Mouse (Mus musculus) MEL (cell line): ENCODE measurements around the gene Ccdc175. TPM values are rescaled to one million over a fixed set of nuclear protein-coding genes. Genes with fewer than 3 reads are reported as not detected.
A peak's percentile ranks its signal among the peaks of the same experiment; 100 is the strongest.

ENCODE experiments used
- DNase-seq: peaks from one replicate; pipeline ENCODE4 v3.0.0; 2011; ENCODE audit warnings: low read depth, low spot score
- H3K27ac ChIP-seq: 2 replicates; pipeline ENCODE4 v1.5.1; 2012; ENCODE audit warnings: low read depth, mild to moderate bottlenecking, control low read depth, low read length, moderate library complexity; ENCODE audit not compliant: control insufficient read depth
- H3K27me3 ChIP-seq, 2 experiments: fragments of 150-350 bp in 1 of 2; sonication (generic) in 1 of 2; 2 replicates each; pipeline ENCODE4 v1.6.1; 2012; ENCODE audit warnings: low read length in 2 of 2, mild to moderate bottlenecking in 2 of 2, improper control_type of control experiment in 1 of 2, moderate library complexity in 1 of 2; ENCODE audit not compliant: insufficient read depth in 2 of 2, control insufficient read depth in 1 of 2
- H3K36me3 ChIP-seq, 2 experiments: 2 replicates each; pipeline ENCODE4 v1.6.1; 2012 to 2014; ENCODE audit warnings: low read length in 2 of 2, improper control_type of control experiment in 1 of 2, inconsistent platforms in 1 of 2, mild to moderate bottlenecking in 1 of 2; ENCODE audit not compliant: insufficient read depth in 2 of 2, control insufficient read depth in 1 of 2
- H3K4me1 ChIP-seq, 2 experiments: fragments of 150-350 bp in 1 of 2; sonication (generic) in 1 of 2; 2 replicates each; pipeline ENCODE4 v1.6.1; 2012; ENCODE audit warnings: low read length in 2 of 2, improper control_type of control experiment in 1 of 2, mild to moderate bottlenecking in 1 of 2; ENCODE audit not compliant: insufficient read depth in 2 of 2, control insufficient read depth in 1 of 2
- H3K4me3 ChIP-seq, 2 experiments: fragments of 150-350 bp in 1 of 2; sonication (generic) in 1 of 2; 2 replicates each; pipeline ENCODE4 v1.5.1; 2012; ENCODE audit warnings: low read depth in 2 of 2, low read length in 2 of 2, mild to moderate bottlenecking in 2 of 2, moderate library complexity in 2 of 2, control low read depth in 1 of 2, improper control_type of control experiment in 1 of 2; ENCODE audit not compliant: control insufficient read depth in 1 of 2, insufficient read depth in 1 of 2
- H3K79me2 ChIP-seq: 2 replicates; pipeline ENCODE4 v1.6.1; 2012; ENCODE audit warnings: mild to moderate bottlenecking, low read length, moderate library complexity; ENCODE audit not compliant: control insufficient read depth, poor library complexity, insufficient read depth
- H3K9ac ChIP-seq: 2 replicates; pipeline ENCODE4 v1.6.1; 2012; ENCODE audit warnings: low read depth, mild to moderate bottlenecking, control low read depth, low read length, moderate library complexity; ENCODE audit not compliant: control insufficient read depth, poor library complexity, severe bottlenecking
- H3K9me3 ChIP-seq: fragments of 150-350 bp; sonication (generic); replicated peaks from 2 replicates; pipeline ENCODE4 v1.6.1; 2012; ENCODE audit warnings: mild to moderate bottlenecking, low read length, improper control_type of control experiment, moderate library complexity; ENCODE audit not compliant: insufficient read depth
- E2F4 ChIP-seq: IDR thresholded peaks from 2 replicates; pipeline ENCODE4 v1.6.1; 2011; ENCODE audit warnings: low read depth, low read length, improper control_type of control experiment, borderline replicate concordance
- EP300 ChIP-seq, 2 experiments: IDR thresholded peaks; 2 replicates each; pipeline ENCODE4 v1.6.1; 2011; ENCODE audit warnings: improper control_type of control experiment in 2 of 2, low read length in 2 of 2, low read depth in 1 of 2, mild to moderate bottlenecking in 1 of 2
- ETS1 ChIP-seq: IDR thresholded peaks from 2 replicates; pipeline ENCODE4 v1.6.1; 2012; ENCODE audit warnings: low read depth, mild to moderate bottlenecking, inconsistent platforms, low read length, improper control_type of control experiment, moderate library complexity
- HCFC1 ChIP-seq: IDR thresholded peaks from 2 replicates; pipeline ENCODE4 v1.6.1; 2012; ENCODE audit warnings: low read depth, mild to moderate bottlenecking, inconsistent platforms, low read length, improper control_type of control experiment, moderate library complexity
- JUND ChIP-seq: IDR thresholded peaks from 2 replicates; pipeline ENCODE4 v1.6.1; 2011; ENCODE audit warnings: low read depth, mild to moderate bottlenecking, improper control_type of control experiment, low read length
- MAX ChIP-seq: IDR thresholded peaks from 2 replicates; pipeline ENCODE4 v1.6.1; 2011; ENCODE audit warnings: low read length, improper control_type of control experiment
- MAZ ChIP-seq: IDR thresholded peaks from 2 replicates; pipeline ENCODE4 v1.6.1; 2012; ENCODE audit warnings: low read depth, mild to moderate bottlenecking, inconsistent platforms, low read length, improper control_type of control experiment
- MEF2A ChIP-seq: IDR thresholded peaks from 2 replicates; pipeline ENCODE4 v1.6.1; 2014; ENCODE audit warnings: low read depth, mild to moderate bottlenecking, inconsistent platforms, low read length, improper control_type of control experiment; ENCODE audit not compliant: poor library complexity, insufficient replicate concordance, severe bottlenecking; ENCODE audit errors: extremely low read depth
- MXI1 ChIP-seq: IDR thresholded peaks from 2 replicates; pipeline ENCODE4 v1.6.1; 2011; ENCODE audit warnings: mild to moderate bottlenecking, low read depth, low read length, improper control_type of control experiment
- MYB ChIP-seq: IDR thresholded peaks from 2 replicates; pipeline ENCODE4 v1.6.1; 2011; ENCODE audit warnings: mild to moderate bottlenecking, low read depth, low read length, improper control_type of control experiment
- MYC ChIP-seq: IDR thresholded peaks from 2 replicates; pipeline ENCODE4 v1.6.1; 2011; ENCODE audit warnings: low read depth, mild to moderate bottlenecking, low read length, improper control_type of control experiment, moderate library complexity
- NELFE ChIP-seq: IDR thresholded peaks from 2 replicates; pipeline ENCODE4 v1.6.1; 2011; ENCODE audit warnings: low read depth, low read length, improper control_type of control experiment
- POLR2A ChIP-seq, 2 experiments: IDR thresholded peaks; 2 replicates each; pipeline ENCODE4 v1.6.1; 2011 to 2012; ENCODE audit warnings: low read length in 2 of 2, mild to moderate bottlenecking in 2 of 2, control low read depth in 1 of 2, improper control_type of control experiment in 1 of 2, low read depth in 1 of 2, moderate library complexity in 1 of 2; ENCODE audit not compliant: control insufficient read depth in 1 of 2, insufficient read depth in 1 of 2, poor library complexity in 1 of 2
- POLR2AphosphoS2 ChIP-seq: IDR thresholded peaks from 2 replicates; pipeline ENCODE4 v1.6.1; 2011; ENCODE audit warnings: low read length, improper control_type of control experiment
- POLR2AphosphoS5 ChIP-seq: IDR thresholded peaks from 2 replicates; pipeline ENCODE4 v1.6.1; 2012; ENCODE audit warnings: low read depth, borderline replicate concordance, mild to moderate bottlenecking, inconsistent platforms, low read length, moderate library complexity, mixed read lengths
- RAD21 ChIP-seq: IDR thresholded peaks from 2 replicates; pipeline ENCODE4 v1.6.1; 2011; ENCODE audit warnings: mild to moderate bottlenecking, low read depth, low read length, improper control_type of control experiment
- RCOR1 ChIP-seq: IDR thresholded peaks from 2 replicates; pipeline ENCODE4 v1.6.1; 2012; ENCODE audit warnings: low read depth, mild to moderate bottlenecking, inconsistent platforms, low read length, improper control_type of control experiment
- SIN3A ChIP-seq: IDR thresholded peaks from 2 replicates; pipeline ENCODE4 v1.6.1; 2012; ENCODE audit warnings: low read length, improper control_type of control experiment, inconsistent platforms
- TBP ChIP-seq: IDR thresholded peaks from 2 replicates; pipeline ENCODE4 v1.8.0; 2011; ENCODE audit warnings: low read depth, low read length, improper control_type of control experiment
- UBTF ChIP-seq: IDR thresholded peaks from 2 replicates; pipeline ENCODE4 v1.6.1; 2012; ENCODE audit warnings: low read depth, mild to moderate bottlenecking, inconsistent platforms, low read length, improper control_type of control experiment, moderate library complexity, borderline replicate concordance; ENCODE audit not compliant: insufficient read depth
- USF1 ChIP-seq: IDR thresholded peaks from 2 replicates; pipeline ENCODE4 v1.6.1; 2014; ENCODE audit warnings: low read depth, mild to moderate bottlenecking, inconsistent platforms, low read length, improper control_type of control experiment, moderate library complexity
- USF2 ChIP-seq, 2 experiments: IDR thresholded peaks; 2 replicates each; pipeline ENCODE4 v1.6.1; 2011 to 2012; ENCODE audit warnings: improper control_type of control experiment in 2 of 2, low read length in 2 of 2, borderline replicate concordance in 1 of 2, inconsistent platforms in 1 of 2, low read depth in 1 of 2, mild to moderate bottlenecking in 1 of 2; ENCODE audit not compliant: insufficient read depth in 1 of 2
- ZMIZ1 ChIP-seq: IDR thresholded peaks from 2 replicates; pipeline ENCODE4 v1.6.1; 2012; ENCODE audit warnings: low read depth, mild to moderate bottlenecking, inconsistent platforms, low read length, improper control_type of control experiment, moderate library complexity
- polyA plus RNA-seq, 2 experiments: library from polyadenylated mRNA; stranded (reverse) in 1 of 2; unstranded in 1 of 2; fragments of >175 nt in 1 of 2; fragments of >200 nt in 1 of 2; gene quantifications; 2 replicates each; pipeline versions ENCODE4 v1.2.1 to v1.2.4; 2012; ENCODE audit warnings: low replicate concordance in 2 of 2, low read depth in 1 of 2; ENCODE audit not compliant: insufficient read length in 2 of 2, insufficient read depth in 1 of 2, missing spikeins in 1 of 2
- total RNA-seq: library from RNA; depleted of rRNA; stranded (reverse); fragments of 300-350 nt; gene quantifications from 2 replicates; pipeline ENCODE4 v1.2.3, GENCODE M21; 2012

The Ccdc175 gene
- total and polyA plus RNA-seq, 3 experiments, result not detected

GRCm38 (mm10) chr12:72085329-72086165 is 99.3 kb downstream of the Ccdc175 start, which contains the start of the genes L3hypdh and Jkamp (continued):
- TF ChIP-seq USF1, result no peak
- no peak for TF ChIP-seq MYC
- TF ChIP-seq HCFC1, result peak; percentile 65
- TF ChIP-seq USF2 (IDR thresholded peaks at IDR 0.05; ENCODE audit: borderline replicate concordance in 1 of 2, insufficient read depth in 1 of 2, low read depth in 1 of 2, low read length in 2 of 2), result no peak
- TF ChIP-seq MEF2A, result no peak
- no peak for TF ChIP-seq RCOR1
- TF ChIP-seq ZMIZ1, result 0 out of 2 replicates have a peak, but pooled peaks have one; percentile 30
- TF ChIP-seq MYB, result no peak
- TF ChIP-seq JUND, result peak; percentile 94
- TF ChIP-seq EP300 (IDR thresholded peaks at IDR 0.05; ENCODE audit: low read depth in 1 of 2, low read length in 2 of 2), result no peak
- TF ChIP-seq RAD21, result no peak
- TF ChIP-seq ETS1, result peak; percentile 15
- no peak for TF ChIP-seq POLR2AphosphoS5
- TF ChIP-seq E2F4, result no peak
- peak; percentile 2; the same call in 1 of the 2 replicates for TF ChIP-seq MAX
- peak; percentile 47; the same call in 1 of the 2 replicates for TF ChIP-seq POLR2AphosphoS2
- peak; percentile 36; the same call in 1 of the 2 replicates for TF ChIP-seq TBP
- peak; percentile 50 for TF ChIP-seq MXI1
- TF ChIP-seq MAZ, result no peak
- TF ChIP-seq, all 39 proteins: peak for 12

- DNase-seq, result no peak
- TF ChIP-seq POLR2A (IDR thresholded peaks at IDR 0.05; ENCODE audit: control insufficient read depth in 1 of 2, insufficient read depth in 1 of 2, low read depth in 1 of 2, low read length in 2 of 2, poor library complexity in 1 of 2) (0 out of 4 replicates have a peak, but pooled peaks of 1 of the 2 experiments have one; percentile 8), MXI1 (no peak; the same call in 1 of the 2 replicates), UBTF (0 out of 2 replicates have a peak, but pooled peaks have one; percentile 43), ETS1 (no peak; the same call in 1 of the 2 replicates), SIN3A (peak; percentile 46), NELFE (peak; percentile 34; the same call in 1 of the 2 replicates)
- H3K9ac ChIP-seq, result peak overlapping the region; percentile 80
These were observed 99.9 kb downstream of the Ccdc175 start for GRCm38 (mm10) chr12:72085024-72085328.

More at GRCm38 (mm10) chr12:72085024-72085328, 99.9 kb downstream of the Ccdc175 start:
- peaks cover 0 to 2% of the 10 kb centered on the region in 2 experiments; a peak in 1 of 4 replicates for H3K4me1 ChIP-seq
- no peaks in the 10 kb centered on the region; the same call in 1 of the 2 replicates for H3K79me2 ChIP-seq
- peak overlapping the region; percentile 82 to 92 for H3K4me3 ChIP-seq
- H3K27me3 ChIP-seq, result no peaks in the 10 kb centered on the region
- H3K9me3 ChIP-seq, result no peaks in the 10 kb centered on the region
- H3K36me3 ChIP-seq, result peaks cover 0 to 6% of the 10 kb centered on the region in 2 experiments; a peak in 2 of 4 replicates
- peak overlapping the region; percentile 22 for H3K27ac ChIP-seq
